Mouse (Mus musculus): ENCODE data around the gene Fam228a. TPM values are rescaled to one million over a fixed set of nuclear protein-coding genes. Genes with fewer than 3 reads are reported as not detected.
"Not testable (repeated sequence)": the region's sequence is repeated elsewhere in the genome, so short reads cannot be mapped to it uniquely, and the experiment has no call there.

Fam228a gene
- total RNA-seq, 1 experiment from 2014 or later = not detected

DNA sequence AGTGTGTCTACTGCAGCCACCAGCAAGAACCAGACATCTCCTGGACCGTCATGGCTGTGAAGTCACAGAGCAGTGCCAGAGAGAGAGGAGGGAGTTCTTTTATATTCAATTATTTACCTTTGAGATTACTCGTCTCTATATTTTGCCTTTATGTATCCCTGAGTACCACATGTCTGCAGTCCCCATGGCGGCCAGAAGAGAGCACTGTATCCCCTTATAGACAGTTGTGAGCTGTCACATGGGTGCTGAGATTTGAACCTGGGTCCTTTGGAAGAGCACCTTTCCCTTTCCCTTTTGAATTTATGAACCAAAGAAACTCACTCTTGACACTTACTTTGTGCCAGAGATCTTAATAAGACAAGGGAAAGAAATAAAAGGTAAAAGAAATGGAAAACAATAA lies 9.1 kb downstream of the Fam228a start:
- no peak for ATAC-seq (replicated peaks in 1 of 2; ENCODE audit: insufficient read depth in 1 of 2, low FRiP score in 2 of 2, low TSS enrichment in 1 of 2, low read depth in 1 of 2, poor library complexity in 2 of 2, severe bottlenecking in 2 of 2)

DNA sequence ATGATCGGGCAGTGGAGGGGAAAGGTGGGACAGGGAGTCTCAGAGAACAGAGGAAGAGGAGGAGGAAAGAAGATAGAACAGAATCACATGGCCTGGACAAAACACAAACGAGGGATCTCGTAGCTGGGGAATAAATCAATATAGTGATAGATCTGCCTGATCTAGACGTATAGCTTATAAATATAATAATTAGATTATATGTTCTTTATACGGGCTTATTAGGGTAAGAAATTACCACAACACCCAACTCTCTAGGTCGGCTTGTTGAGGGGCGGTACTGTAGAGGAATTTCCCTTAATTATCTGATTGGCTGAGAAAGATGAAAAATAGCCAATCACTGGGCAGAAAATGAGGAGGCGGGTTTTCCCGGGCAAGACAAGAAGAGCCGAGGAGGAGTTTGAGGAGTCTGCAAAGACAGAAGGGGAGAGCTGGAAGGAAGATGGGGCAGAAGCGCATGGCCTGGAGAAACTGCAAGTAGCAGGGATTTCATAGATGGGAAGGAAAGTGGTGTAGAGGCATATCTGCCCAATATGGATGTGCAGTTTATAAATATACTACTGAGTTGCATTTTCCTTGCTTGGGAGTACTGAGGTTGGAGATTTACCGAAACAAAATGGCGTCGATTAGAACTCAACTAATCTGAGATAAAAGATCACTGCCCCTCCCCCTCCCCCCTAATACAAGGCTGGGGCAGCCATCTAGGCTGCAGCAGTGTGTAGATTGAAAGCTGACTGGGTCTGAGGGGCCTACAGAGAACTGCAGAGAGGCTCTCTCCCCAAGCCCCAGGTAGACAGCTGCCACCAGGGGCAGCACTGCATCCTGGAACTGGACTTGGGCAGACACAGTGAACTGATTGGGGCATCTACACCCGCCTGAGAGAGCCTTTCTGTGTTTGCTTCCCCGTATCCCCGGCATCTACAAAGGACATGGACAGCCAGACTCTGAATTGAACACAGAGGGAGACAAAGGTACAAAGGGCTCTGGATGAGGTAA lies 18.2 kb downstream of the Fam228a start:
- ATAC-seq (replicated peaks in 1 of 2; ENCODE audit: insufficient read depth in 1 of 2, low FRiP score in 2 of 2, low TSS enrichment in 1 of 2, low read depth in 1 of 2, poor library complexity in 2 of 2, severe bottlenecking in 2 of 2) = no peak

DNA sequence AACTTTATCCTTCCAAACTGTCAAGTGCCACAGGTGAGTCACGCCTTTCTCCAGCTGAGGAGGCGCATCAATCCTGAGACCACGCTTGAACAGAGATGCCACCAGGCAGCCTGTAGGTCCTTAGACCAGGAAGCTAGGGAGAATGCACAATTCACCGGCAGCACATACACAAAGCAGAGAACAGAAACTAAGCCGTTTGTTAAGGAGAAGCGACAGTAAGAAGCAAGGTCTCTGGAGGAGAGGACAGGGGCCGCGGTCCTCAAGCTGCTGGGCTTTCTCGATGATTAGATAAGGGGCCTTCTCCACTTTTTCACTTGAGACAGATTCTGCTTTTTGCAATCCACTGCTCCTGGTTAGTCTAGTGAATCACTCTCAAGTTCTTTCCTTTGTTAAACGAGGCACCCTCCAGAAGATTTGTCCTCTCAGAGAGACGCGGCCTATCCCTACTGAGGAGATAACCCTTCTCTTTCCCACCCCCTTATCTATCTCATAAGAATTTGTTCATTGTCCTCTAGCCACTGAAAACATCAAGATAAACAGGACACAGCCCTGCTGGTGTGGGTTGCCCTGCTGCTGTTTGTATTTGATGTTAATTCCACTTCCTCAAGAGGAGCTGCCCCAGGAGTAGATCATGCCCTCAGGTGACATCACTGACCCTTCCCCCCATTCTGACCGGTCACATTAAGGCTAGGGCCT lies 19.0 kb downstream of the Fam228a start:
- ATAC-seq (replicated peaks in 1 of 2; ENCODE audit: insufficient read depth in 1 of 2, low FRiP score in 2 of 2, low TSS enrichment in 1 of 2, low read depth in 1 of 2, poor library complexity in 2 of 2, severe bottlenecking in 2 of 2) = no peak

DNA sequence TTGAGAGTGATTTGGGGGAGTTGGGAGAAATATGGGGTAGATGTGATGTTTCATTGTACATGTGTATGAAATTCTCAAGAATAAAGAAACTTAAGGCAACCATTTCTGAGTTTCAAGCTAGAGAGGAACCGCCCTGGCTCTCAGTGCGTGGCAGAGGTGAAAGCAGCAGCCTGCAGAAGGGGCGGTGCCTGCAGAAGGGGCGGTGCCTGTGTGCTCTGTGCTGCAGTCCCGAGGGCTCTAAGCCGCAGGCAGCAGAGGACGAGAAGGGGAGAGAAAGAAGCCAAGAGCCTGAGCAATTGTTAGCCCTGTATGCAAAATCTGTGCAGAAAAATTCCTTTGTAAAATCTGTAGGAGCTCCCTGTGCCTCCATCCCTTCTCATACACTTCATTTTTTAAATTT lies 20.8 kb downstream of the Fam228a start:
- peak; percentile 97 to 98 for ATAC-seq (replicated peaks in 1 of 2; ENCODE audit: insufficient read depth in 1 of 2, low FRiP score in 2 of 2, low TSS enrichment in 1 of 2, low read depth in 1 of 2, poor library complexity in 2 of 2, severe bottlenecking in 2 of 2)

DNA sequence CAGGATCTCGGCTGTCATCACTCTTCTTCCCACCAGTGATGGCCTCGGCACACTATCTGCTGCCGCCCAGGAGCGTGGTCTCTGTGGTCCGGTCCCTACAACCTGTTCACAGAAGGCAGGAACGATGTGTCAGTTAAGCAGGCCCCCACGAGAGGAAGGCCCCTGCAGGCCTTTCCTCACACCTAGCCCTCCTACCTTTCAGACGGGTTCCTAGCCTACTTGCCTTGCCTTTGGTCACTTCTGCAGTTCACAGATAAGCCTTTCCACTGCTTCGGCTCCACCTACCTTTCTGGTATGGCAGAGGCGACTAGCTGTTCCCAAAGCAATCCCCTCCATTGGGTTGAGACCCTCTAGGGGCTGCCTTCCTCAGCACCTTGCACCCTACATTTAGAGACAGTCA lies 22.6 kb downstream of the Fam228a start:
- ATAC-seq (replicated peaks in 1 of 2; ENCODE audit: insufficient read depth in 1 of 2, low FRiP score in 2 of 2, low TSS enrichment in 1 of 2, low read depth in 1 of 2, poor library complexity in 2 of 2, severe bottlenecking in 2 of 2) = no peak

DNA sequence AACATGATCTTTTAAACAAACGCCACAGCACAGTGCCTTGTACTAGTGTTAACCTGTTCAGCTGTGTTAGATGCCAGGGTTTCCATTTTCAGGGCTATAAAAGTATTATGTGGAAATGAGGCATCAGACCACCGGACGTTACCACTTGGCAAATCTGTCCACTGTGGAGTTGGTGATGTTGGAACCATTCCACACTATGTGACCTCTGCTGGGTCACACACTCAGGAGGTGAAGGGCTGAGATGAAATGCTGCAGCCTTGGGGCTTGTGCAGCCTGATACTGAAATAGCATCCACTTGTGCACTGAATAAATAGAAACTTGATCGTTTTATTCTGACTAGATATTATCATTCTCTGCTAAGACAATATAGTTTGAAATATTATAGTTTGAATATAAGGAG lies 24.9 kb downstream of the Fam228a start:
- ATAC-seq (replicated peaks in 1 of 2; ENCODE audit: insufficient read depth in 1 of 2, low FRiP score in 2 of 2, low TSS enrichment in 1 of 2, low read depth in 1 of 2, poor library complexity in 2 of 2, severe bottlenecking in 2 of 2) = no peak

DNA sequence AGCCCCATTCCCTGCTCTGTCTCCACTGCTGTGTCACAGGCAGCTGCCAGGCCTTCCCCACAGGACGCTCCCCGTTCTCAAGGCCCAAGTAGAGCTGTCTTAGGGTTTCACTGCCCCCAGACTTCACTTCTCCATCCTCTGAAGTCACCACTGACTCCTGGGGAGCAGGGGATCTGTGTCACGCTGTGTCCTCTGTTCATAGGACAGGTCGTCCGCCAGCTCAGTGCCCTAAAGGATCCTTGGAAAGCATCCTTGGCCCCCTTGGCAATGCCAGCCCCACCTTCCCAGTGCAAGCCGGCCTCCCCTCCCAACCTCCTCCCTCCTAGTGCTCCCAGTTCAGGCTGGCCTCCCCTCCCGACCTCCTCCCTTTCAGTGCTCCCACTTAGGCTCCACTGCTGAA lies 28.3 kb downstream of the Fam228a start:
- no peak for ATAC-seq (replicated peaks in 1 of 2; ENCODE audit: insufficient read depth in 1 of 2, low FRiP score in 2 of 2, low TSS enrichment in 1 of 2, low read depth in 1 of 2, poor library complexity in 2 of 2, severe bottlenecking in 2 of 2)

DNA sequence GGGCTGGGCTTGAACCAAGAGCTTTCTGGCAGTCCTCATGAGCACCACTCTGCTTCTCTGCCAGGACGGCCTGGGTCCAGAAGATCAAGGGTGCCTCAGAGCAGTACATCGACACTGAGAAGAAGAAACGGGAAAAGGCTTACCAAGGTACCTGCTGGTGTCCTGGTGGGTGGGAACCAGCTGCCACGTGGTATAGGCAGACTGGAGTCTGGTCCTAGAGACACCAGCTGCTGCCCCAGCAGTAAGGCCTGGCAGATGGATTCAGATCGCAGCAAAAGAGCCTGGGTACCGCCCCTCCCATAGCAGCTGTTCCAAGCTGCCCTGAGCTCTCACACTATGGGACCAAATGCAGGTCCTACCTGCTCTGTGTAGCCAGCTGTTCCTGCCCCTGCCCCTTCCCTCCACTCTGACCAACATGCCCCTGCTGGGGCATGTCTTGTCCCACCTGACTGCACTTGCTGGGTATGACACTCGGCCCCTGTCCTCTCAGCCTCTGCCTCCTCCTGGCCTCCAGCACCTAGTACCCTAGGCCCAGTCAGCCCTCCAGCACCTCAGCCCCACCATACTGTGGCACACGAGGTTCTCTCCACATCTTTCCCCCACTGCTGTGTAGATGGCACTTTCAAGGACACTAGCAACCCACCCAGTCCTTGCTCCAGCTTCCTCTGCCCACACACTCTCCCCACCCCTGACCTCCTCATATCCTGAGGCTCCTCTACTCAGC lies 29.2 kb downstream of the Fam228a start:
- ATAC-seq (replicated peaks in 1 of 2; ENCODE audit: insufficient read depth in 1 of 2, low FRiP score in 2 of 2, low TSS enrichment in 1 of 2, low read depth in 1 of 2, poor library complexity in 2 of 2, severe bottlenecking in 2 of 2) = no peak

DNA sequence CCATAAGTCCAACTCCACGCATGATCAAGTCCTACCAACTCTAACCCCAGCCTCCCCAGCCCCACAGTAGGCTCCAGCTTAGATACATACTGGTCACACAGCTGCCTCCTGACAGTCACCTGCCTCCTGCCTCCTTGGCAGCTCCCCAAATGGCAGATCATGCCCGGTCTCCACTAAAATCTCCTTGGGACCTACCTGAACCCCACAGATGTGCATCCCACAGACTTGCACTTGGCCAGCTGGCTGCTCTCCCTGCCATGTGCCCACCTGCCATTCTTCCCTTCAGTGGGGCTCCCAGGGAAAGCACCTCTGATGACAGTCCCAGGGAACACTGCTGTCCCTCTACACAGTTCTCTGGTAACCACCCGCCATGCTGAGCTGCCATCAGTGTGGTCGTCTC lies 29.9 kb downstream of the Fam228a start:
- no peak for ATAC-seq (replicated peaks in 1 of 2; ENCODE audit: insufficient read depth in 1 of 2, low FRiP score in 2 of 2, low TSS enrichment in 1 of 2, low read depth in 1 of 2, poor library complexity in 2 of 2, severe bottlenecking in 2 of 2)

DNA sequence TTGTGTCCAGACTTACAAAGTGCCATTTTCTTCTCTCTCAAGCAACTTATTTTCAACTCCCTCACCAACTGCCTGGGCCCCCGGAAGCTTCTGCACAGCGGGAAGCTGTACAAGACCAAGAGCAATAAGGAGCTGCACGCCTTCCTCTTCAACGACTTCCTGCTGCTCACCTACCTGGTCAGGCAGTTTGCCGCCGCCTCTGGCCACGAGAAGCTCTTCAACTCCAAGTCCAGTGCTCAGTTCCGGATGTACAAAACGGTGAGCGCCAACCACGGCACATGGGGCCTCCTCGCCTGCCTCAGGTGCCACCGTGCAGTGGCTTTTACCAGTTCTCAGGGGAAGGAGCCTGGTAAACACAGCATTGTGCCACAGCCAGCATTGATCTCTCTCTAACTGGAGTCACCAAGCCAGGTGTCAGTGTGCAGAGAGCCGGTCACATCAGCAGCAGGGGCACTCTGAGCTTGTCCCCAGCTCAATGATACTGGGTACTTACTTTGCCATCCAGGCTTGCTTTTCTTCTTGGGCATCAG lies 30.7 kb downstream of the Fam228a start:
- peak in 1 of 2 experiments; percentile 25; a peak in 2 of 4 replicates for ATAC-seq (replicated peaks in 1 of 2; ENCODE audit: insufficient read depth in 1 of 2, low FRiP score in 2 of 2, low TSS enrichment in 1 of 2, low read depth in 1 of 2, poor library complexity in 2 of 2, severe bottlenecking in 2 of 2)

DNA sequence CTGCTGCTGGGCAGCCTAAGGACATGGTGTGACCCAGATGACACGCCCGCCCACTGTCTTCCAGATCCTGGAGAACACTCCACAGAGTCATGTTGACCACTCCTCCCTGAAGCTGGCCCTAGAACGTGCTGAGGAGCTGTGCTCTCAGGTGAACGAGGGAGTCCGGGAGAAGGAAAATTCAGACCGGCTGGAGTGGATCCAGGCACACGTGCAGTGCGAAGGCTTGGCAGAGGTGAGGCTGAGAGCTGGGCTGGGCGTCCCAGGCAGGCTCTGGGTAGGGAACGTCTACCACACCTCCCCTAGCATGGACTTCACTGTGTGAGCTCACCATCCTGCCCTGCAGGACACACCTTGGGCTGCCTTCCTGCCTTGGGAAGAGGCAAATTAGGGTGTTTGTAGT lies 31.3 kb downstream of the Fam228a start:
- ATAC-seq (replicated peaks in 1 of 2; ENCODE audit: insufficient read depth in 1 of 2, low FRiP score in 2 of 2, low TSS enrichment in 1 of 2, low read depth in 1 of 2, poor library complexity in 2 of 2, severe bottlenecking in 2 of 2) = no peak

DNA sequence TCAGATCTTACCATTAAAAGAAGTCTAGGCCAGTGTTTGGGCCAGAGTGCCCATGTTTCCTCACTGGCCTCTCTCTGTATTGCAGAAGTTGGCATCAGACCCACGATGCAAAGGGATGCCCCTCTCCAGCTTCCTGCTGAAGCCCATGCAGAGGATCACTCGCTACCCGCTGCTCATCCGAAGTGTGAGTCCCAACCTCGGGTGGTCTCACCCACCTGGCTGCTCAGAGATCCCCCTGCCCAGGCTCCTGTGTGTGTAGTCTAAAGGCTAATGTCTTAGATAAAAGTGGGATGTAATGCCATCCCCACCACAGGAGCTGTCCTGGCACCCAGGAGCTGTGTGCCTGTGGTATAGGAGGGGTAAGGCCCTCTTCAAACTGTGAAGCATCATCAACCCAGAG lies 32.1 kb downstream of the Fam228a start:
- ATAC-seq (replicated peaks in 1 of 2; ENCODE audit: insufficient read depth in 1 of 2, low FRiP score in 2 of 2, low TSS enrichment in 1 of 2, low read depth in 1 of 2, poor library complexity in 2 of 2, severe bottlenecking in 2 of 2) = no peak

DNA sequence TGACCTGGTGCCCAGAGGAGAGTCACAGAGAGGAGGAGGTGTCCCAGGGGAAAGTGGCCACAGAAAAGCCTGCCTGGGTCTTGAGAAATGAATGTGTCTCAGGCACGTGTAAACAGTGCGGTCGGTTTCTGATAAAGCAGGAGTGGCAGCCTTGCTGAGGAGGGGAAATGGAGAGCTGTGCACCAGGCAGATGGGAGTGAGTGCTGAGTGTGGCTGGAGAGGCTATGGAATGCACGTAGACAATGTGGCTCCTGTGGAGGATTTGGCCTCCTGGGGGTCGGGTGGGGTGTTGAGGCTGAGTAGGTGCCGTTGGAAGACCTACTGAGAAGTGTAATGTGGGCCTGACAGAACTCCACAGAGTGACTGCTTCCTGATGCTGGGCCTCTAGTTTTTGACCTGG lies 32.6 kb downstream of the Fam228a start:
- not testable (repeated sequence) for ATAC-seq (replicated peaks in 1 of 2; ENCODE audit: insufficient read depth in 1 of 2, low FRiP score in 2 of 2, low TSS enrichment in 1 of 2, low read depth in 1 of 2, poor library complexity in 2 of 2, severe bottlenecking in 2 of 2)

DNA sequence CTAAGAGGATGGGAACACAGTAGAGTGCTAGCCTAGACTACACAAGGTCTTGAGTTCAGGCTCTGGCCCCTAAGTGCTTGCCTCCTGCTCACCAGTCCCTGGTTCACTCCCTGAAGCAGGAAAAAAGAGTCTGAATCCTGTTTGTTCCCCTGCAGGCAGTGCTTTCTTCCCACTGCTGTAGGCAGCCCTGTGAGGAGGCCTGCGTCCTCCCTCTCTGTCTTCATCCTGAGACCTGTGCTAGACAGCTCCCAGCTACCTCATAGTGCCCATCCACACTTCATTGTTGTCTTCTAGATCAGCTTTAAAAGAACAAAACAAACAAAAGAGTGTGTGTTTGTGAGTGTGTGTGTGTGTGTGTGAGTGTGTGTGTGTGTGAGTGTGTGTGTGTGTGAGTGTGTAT lies 43.7 kb downstream of the Fam228a start:
- ATAC-seq (replicated peaks in 1 of 2; ENCODE audit: insufficient read depth in 1 of 2, low FRiP score in 2 of 2, low TSS enrichment in 1 of 2, low read depth in 1 of 2, poor library complexity in 2 of 2, severe bottlenecking in 2 of 2) = no peak

DNA sequence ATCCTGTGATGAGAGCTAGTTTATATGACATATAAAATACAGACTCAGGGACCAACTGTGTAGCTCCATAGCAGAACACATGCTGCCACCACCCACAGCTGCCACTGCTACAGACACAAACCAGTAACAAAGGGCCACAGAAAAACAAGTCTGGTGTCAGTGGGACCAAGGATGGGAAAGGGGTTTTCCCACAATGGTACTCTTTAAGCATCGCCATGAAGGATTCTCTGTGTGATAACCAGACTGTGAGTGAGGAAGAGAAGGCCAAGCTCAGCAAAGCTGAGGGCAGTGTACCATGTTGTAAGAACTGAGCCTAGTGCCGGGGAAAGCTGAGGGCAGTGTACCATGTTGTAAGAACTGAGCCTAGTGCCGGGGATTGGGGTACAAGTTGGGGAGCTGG lies 47.0 kb downstream of the Fam228a start:
- ATAC-seq (replicated peaks in 1 of 2; ENCODE audit: insufficient read depth in 1 of 2, low FRiP score in 2 of 2, low TSS enrichment in 1 of 2, low read depth in 1 of 2, poor library complexity in 2 of 2, severe bottlenecking in 2 of 2) = no peak

DNA sequence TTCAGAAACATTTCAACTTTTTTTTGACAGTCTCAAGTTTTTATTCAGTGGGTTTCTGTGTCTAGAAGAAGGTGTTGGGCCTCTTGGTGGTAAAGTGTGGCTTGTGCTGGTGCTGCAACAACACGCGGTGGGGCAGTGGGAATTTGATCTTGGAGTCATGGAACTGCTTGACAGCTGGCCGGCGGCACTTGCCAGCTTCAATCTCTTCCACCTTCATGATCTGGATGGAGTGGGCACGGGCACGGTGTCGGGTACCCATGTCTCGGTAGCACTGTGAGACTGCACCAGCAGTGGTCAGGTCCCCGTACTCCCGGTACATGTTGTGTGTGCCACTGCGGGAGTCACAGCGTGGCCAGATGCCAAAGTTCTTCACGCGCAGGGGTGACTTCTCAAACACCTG lies 48.9 kb downstream of the Fam228a start:
- no peak for ATAC-seq (replicated peaks in 1 of 2; ENCODE audit: insufficient read depth in 1 of 2, low FRiP score in 2 of 2, low TSS enrichment in 1 of 2, low read depth in 1 of 2, poor library complexity in 2 of 2, severe bottlenecking in 2 of 2)

DNA sequence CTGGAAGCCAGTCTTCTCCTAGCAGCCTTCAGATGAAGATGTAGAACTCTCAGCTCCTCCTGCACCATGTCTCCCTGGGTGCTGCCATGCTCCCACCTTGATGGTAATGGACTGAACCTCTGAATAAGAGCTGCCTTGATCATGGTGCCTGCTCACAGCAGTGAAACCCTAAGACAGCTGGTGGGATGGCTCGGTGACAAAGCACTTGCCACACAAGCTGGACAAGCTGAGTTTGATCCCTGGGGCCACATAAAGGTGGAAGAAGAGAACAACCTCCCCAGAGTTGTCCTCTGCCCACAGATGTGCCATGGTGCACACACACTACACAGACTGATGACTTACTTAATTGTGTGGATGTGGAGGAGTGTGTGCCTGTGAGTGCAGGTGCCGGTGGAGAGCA lies 49.8 kb downstream of the Fam228a start:
- no peak for ATAC-seq (replicated peaks in 1 of 2; ENCODE audit: insufficient read depth in 1 of 2, low FRiP score in 2 of 2, low TSS enrichment in 1 of 2, low read depth in 1 of 2, poor library complexity in 2 of 2, severe bottlenecking in 2 of 2)

DNA sequence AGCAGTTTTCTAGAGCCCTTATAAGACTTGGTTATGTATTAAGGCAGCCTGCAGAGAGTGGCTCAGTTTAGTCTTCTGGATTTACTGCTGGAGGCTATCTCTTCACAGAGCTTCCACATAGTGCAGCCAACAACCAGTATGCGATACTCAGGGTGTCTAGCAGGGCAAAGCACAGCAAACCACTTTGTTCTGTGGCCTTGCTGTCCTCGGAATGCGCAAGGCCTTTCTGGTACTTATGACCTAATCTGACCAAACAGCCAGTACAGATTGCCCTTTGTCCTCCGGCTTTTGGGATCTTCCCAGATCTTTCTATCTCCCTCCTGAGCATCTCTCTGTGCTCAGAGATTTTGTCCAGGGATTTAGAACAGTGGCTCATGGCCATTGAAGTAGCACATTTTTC lies 52.8 kb downstream of the Fam228a start:
- ATAC-seq (replicated peaks in 1 of 2; ENCODE audit: insufficient read depth in 1 of 2, low FRiP score in 2 of 2, low TSS enrichment in 1 of 2, low read depth in 1 of 2, poor library complexity in 2 of 2, severe bottlenecking in 2 of 2) = no peak
